Mouse (Mus musculus): ENCODE results near the gene Otol1.

DNA sequence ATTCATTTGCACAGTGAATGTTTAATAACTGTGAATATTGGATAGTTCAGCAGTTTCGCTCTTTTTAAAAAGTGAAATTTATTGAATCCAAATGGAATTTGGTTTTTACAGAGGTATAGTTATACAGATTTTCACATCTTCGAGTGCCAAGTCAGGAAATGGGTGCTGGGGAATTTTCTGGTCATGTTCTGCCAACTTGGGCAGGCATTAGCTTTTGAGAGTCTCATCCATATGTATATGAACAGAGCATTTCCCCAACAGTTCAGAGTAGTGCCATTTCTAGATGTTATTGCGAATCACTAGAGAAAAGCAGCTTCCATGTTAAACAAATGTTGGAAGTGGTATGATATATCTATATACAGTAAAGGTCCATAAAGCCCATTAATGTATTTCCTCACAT lies 21.8 kb downstream of the Otol1 start:
- TF ChIP-seq FLI1 (IDR thresholded peaks at IDR 0.05; ENCODE audit: low read length) (no peak), GATA1 (IDR thresholded peaks at IDR 0.05; ENCODE audit: borderline replicate concordance, low read length) (no peak)

Data from megakaryocyte, embryonic 14.5 days (primary cell).